Mouse (Mus musculus): Measurements from ENCODE around the gene Mmp19. TPM values are rescaled to one million over a fixed set of nuclear protein-coding genes. Genes with fewer than 3 reads are reported as not detected.
"Not testable (repeated sequence)": the region's sequence is repeated elsewhere in the genome, so short reads cannot be mapped to it uniquely, and the experiment has no call there.

The Mmp19 gene
- polyA plus RNA-seq, 1 experiment: 28.3 TPM

GRCm38 (mm10) chr10:128807018-128807417, 16.3 kb downstream of the Mmp19 start:
- no peak overlapping the region for H3K27ac ChIP-seq (ENCODE audit: insufficient read depth, low read depth, low read length)
- peak overlapping the region; percentile 84 for H3K4me3 ChIP-seq (ENCODE audit: insufficient read depth, low read length)
- TF ChIP-seq CTCF (IDR thresholded peaks at IDR 0.05; ENCODE audit: low read depth, low read length) (no peak), POLR2A (IDR thresholded peaks at IDR 0.05; ENCODE audit: borderline replicate concordance, low read depth, low read length) (no peak)
- H3K4me1 ChIP-seq (ENCODE audit: control insufficient read depth, insufficient read depth, low read length): peaks cover 29% of the 10 kb centered on the region

GRCm38 (mm10) chr10:128817033-128817432, 26.3 kb downstream of the Mmp19 start, which contains the start of gene Sarnp:
Gene Sarnp (plus strand): TSS chr10:128817333.
- Histone ChIP-seq H3K27ac (ENCODE audit: insufficient read depth, low read depth, low read length) (no peak within 1 kb of the TSS), H3K4me3 (ENCODE audit: insufficient read depth, low read length) (no peak within 1 kb of the TSS), H3K4me1 (ENCODE audit: control insufficient read depth, insufficient read depth, low read length) (peaks cover 4% of the 10 kb centered on the region; the same call in 1 of the 2 replicates)
- TF ChIP-seq POLR2A (IDR thresholded peaks at IDR 0.05; ENCODE audit: borderline replicate concordance, low read depth, low read length): no peak

GRCm38 (mm10) chr10:128820217-128820616, 29.5 kb downstream of the Mmp19 start:
- TF ChIP-seq CTCF (IDR thresholded peaks at IDR 0.05; ENCODE audit: low read depth, low read length): no peak
- TF ChIP-seq POLR2A (IDR thresholded peaks at IDR 0.05; ENCODE audit: borderline replicate concordance, low read depth, low read length): no peak
- Histone ChIP-seq H3K27ac (ENCODE audit: insufficient read depth, low read depth, low read length) (no peak overlapping the region), H3K4me1 (ENCODE audit: control insufficient read depth, insufficient read depth, low read length) (peaks cover 10% of the 10 kb centered on the region), H3K4me3 (ENCODE audit: insufficient read depth, low read length) (0 out of 2 replicates have a peak overlapping the region, but pooled peaks have one; percentile 10)

GRCm38 (mm10) chr10:128821358-128822056, 30.8 kb downstream of the Mmp19 start, which contains the start of gene Ormdl2:
Gene Ormdl2 (minus strand): TSS chr10:128821645.
- H3K27ac ChIP-seq (ENCODE audit: insufficient read depth, low read depth, low read length): peak within 1 kb of the TSS; percentile 10
- TF ChIP-seq POLR2A (IDR thresholded peaks at IDR 0.05; ENCODE audit: borderline replicate concordance, low read depth, low read length): no peak
- no peak for TF ChIP-seq CTCF (IDR thresholded peaks at IDR 0.05; ENCODE audit: low read depth, low read length)
- H3K4me3 ChIP-seq (ENCODE audit: insufficient read depth, low read length): peak within 1 kb of the TSS; percentile 68
- H3K4me1 ChIP-seq (ENCODE audit: control insufficient read depth, insufficient read depth, low read length): peaks cover 12% of the 10 kb centered on the region

GRCm38 (mm10) chr10:128822135-128822534, 31.4 kb downstream of the Mmp19 start:
- H3K4me1 ChIP-seq (ENCODE audit: control insufficient read depth, insufficient read depth, low read length): peaks cover 12% of the 10 kb centered on the region
- peak overlapping the region; percentile 10 for H3K27ac ChIP-seq (ENCODE audit: insufficient read depth, low read depth, low read length)
- TF ChIP-seq POLR2A (IDR thresholded peaks at IDR 0.05; ENCODE audit: borderline replicate concordance, low read depth, low read length): no peak
- no peak for TF ChIP-seq CTCF (IDR thresholded peaks at IDR 0.05; ENCODE audit: low read depth, low read length)
- peak overlapping the region; percentile 68 for H3K4me3 ChIP-seq (ENCODE audit: insufficient read depth, low read length)

- not testable (repeated sequence) for H3K27ac ChIP-seq (ENCODE audit: insufficient read depth, low read depth, low read length)
- Histone ChIP-seq H3K4me3 (ENCODE audit: insufficient read depth, low read length) (peak overlapping the region; percentile 68), H3K4me1 (ENCODE audit: control insufficient read depth, insufficient read depth, low read length) (peaks cover 12% of the 10 kb centered on the region)
These were observed 32.4 kb downstream of the Mmp19 start for GRCm38 (mm10) chr10:128823087-128823486.

GRCm38 (mm10) chr10:128823821-128824220, 33.1 kb downstream of the Mmp19 start:
- TF ChIP-seq CTCF (IDR thresholded peaks at IDR 0.05; ENCODE audit: low read depth, low read length): no peak
- no peak for TF ChIP-seq POLR2A (IDR thresholded peaks at IDR 0.05; ENCODE audit: borderline replicate concordance, low read depth, low read length)
- Histone ChIP-seq H3K27ac (ENCODE audit: insufficient read depth, low read depth, low read length) (no peak overlapping the region), H3K4me1 (ENCODE audit: control insufficient read depth, insufficient read depth, low read length) (peaks cover 12% of the 10 kb centered on the region), H3K4me3 (ENCODE audit: insufficient read depth, low read length) (no peak overlapping the region)

- TF ChIP-seq CTCF (IDR thresholded peaks at IDR 0.05; ENCODE audit: low read depth, low read length) (no peak), POLR2A (IDR thresholded peaks at IDR 0.05; ENCODE audit: borderline replicate concordance, low read depth, low read length) (no peak)
- Histone ChIP-seq H3K27ac (ENCODE audit: insufficient read depth, low read depth, low read length) (no peak overlapping the region), H3K4me3 (ENCODE audit: insufficient read depth, low read length) (no peak overlapping the region), H3K4me1 (ENCODE audit: control insufficient read depth, insufficient read depth, low read length) (no peaks in the 10 kb centered on the region)
These were observed 46.7 kb downstream of the Mmp19 start for GRCm38 (mm10) chr10:128837400-128837799.

GRCm38 (mm10) chr10:128839434-128839833, 48.7 kb downstream of the Mmp19 start:
- Histone ChIP-seq H3K4me3 (ENCODE audit: insufficient read depth, low read length) (no peak overlapping the region), H3K4me1 (ENCODE audit: control insufficient read depth, insufficient read depth, low read length) (no peaks in the 10 kb centered on the region), H3K27ac (ENCODE audit: insufficient read depth, low read depth, low read length) (no peak overlapping the region)
- TF ChIP-seq CTCF (IDR thresholded peaks at IDR 0.05; ENCODE audit: low read depth, low read length) (no peak), POLR2A (IDR thresholded peaks at IDR 0.05; ENCODE audit: borderline replicate concordance, low read depth, low read length) (no peak)

GRCm38 (mm10) chr10:128840612-128841011, 49.9 kb downstream of the Mmp19 start:
- Histone ChIP-seq H3K4me3 (ENCODE audit: insufficient read depth, low read length) (no peak overlapping the region), H3K4me1 (ENCODE audit: control insufficient read depth, insufficient read depth, low read length) (no peaks in the 10 kb centered on the region), H3K27ac (ENCODE audit: insufficient read depth, low read depth, low read length) (no peak overlapping the region)
- TF ChIP-seq CTCF (IDR thresholded peaks at IDR 0.05; ENCODE audit: low read depth, low read length) (no peak), POLR2A (IDR thresholded peaks at IDR 0.05; ENCODE audit: borderline replicate concordance, low read depth, low read length) (no peak)

Data from bone marrow macrophage, adult 2 months (primary cell).